Mouse (Mus musculus) neutrophil, adult 5-6 weeks (primary cell): Measurements from ENCODE around the gene Utf1. TPM values are rescaled to one million over a fixed set of nuclear protein-coding genes. Genes with fewer than 3 reads are reported as not detected.

Source experiments
- ATAC-seq: fragments of 151-379, 151-347 bp; 2 replicates; pipeline ENCODE4 v1.8.0; 2017; ENCODE audit warnings: mild to moderate bottlenecking, moderate TSS enrichment; ENCODE audit not compliant: insufficient number of reproducible peaks, poor library complexity, low FRiP score, severe bottlenecking; ENCODE audit errors: extremely low read depth
- total RNA-seq: library from RNA; stranded (forward); fragments of 200-1000 nt; gene quantifications from 2 replicates; pipeline ENCODE4 v1.2.3, GENCODE M21; 2017

Gene Utf1
- total RNA-seq, 1 experiment from 2014 or later = not detected

- 0 out of 2 replicates have a peak, but pooled peaks have one; percentile 24 for ATAC-seq
Measured at GRCm38 (mm10) chr7:139930732-139931131, 12.9 kb upstream of the Utf1 start.

- ATAC-seq = no peak
Measured at GRCm38 (mm10) chr7:139936705-139937104, 6.9 kb upstream of the Utf1 start.

GRCm38 (mm10) chr7:139937138-139937537 lies 6.5 kb upstream of the Utf1 start:
- no peak for ATAC-seq

GRCm38 (mm10) chr7:139937810-139938209 lies 5.8 kb upstream of the Utf1 start:
- no peak for ATAC-seq

GRCm38 (mm10) chr7:139940476-139941209 lies 2.9 kb upstream of the Utf1 start:
- ATAC-seq = no peak

GRCm38 (mm10) chr7:139944291-139945240 lies 977 bp downstream of the Utf1 start:
- ATAC-seq = no peak

GRCm38 (mm10) chr7:139945516-139945915 lies 1.9 kb downstream of the Utf1 start:
- no peak for ATAC-seq

- ATAC-seq = no peak
Measured at GRCm38 (mm10) chr7:139946032-139946431, 2.4 kb downstream of the Utf1 start.

GRCm38 (mm10) chr7:139949893-139950282 lies 6.3 kb downstream of the Utf1 start:
- peak; percentile 47; the same call in 1 of the 2 replicates for ATAC-seq

- ATAC-seq = peak; percentile 44
Measured at GRCm38 (mm10) chr7:139950283-139950971, 6.8 kb downstream of the Utf1 start.

- peak; percentile 49 for ATAC-seq
Measured at GRCm38 (mm10) chr7:139951079-139951478, 7.5 kb downstream of the Utf1 start.

- ATAC-seq = no peak
Measured at GRCm38 (mm10) chr7:139951991-139952633, 8.5 kb downstream of the Utf1 start.

- ATAC-seq = no peak
Measured at GRCm38 (mm10) chr7:139955505-139955904, 11.9 kb downstream of the Utf1 start.

GRCm38 (mm10) chr7:139956658-139957057 lies 13.1 kb downstream of the Utf1 start:
- no peak for ATAC-seq

- no peak for ATAC-seq
Measured at GRCm38 (mm10) chr7:139957437-139957836, 13.8 kb downstream of the Utf1 start.

GRCm38 (mm10) chr7:139957958-139958357 lies 14.4 kb downstream of the Utf1 start:
- ATAC-seq = no peak

- ATAC-seq = no peak
Measured at GRCm38 (mm10) chr7:139961141-139961540, 17.6 kb downstream of the Utf1 start.

- no peak for ATAC-seq
Measured at GRCm38 (mm10) chr7:139963814-139964213, 20.2 kb downstream of the Utf1 start.

GRCm38 (mm10) chr7:139967175-139967574 lies 23.6 kb downstream of the Utf1 start:
- no peak for ATAC-seq
